Mouse (Mus musculus) embryonic facial prominence, embryonic 13.5 days (tissue): ENCODE measurements around the gene Olfr374. TPM values are rescaled to one million over a fixed set of nuclear protein-coding genes. Genes with fewer than 3 reads are reported as not detected.

ENCODE experiments used
- ATAC-seq: fragments of 200-750 bp; cut with Nextera tagmentation; 2 replicates; pipeline ENCODE4 v1.8.0; 2017; ENCODE audit warnings: low read depth; ENCODE audit not compliant: insufficient number of reproducible peaks, insufficient read depth, low FRiP score, low TSS enrichment
- H3K27ac ChIP-seq: fragments of 300-500 bp; sonication (generic); 2 replicates; pipeline ENCODE4 v1.5.1; 2015; ENCODE audit warnings: moderate library complexity, mild to moderate bottlenecking, inconsistent platforms
- H3K27me3 ChIP-seq: fragments of 300-500 bp; sonication (generic); 2 replicates; pipeline ENCODE4 v1.6.1; 2015; ENCODE audit warnings: mild to moderate bottlenecking, inconsistent platforms
- H3K36me3 ChIP-seq: fragments of 300-500 bp; sonication (generic); 2 replicates; pipeline ENCODE4 v1.6.1; 2015; ENCODE audit warnings: mild to moderate bottlenecking, inconsistent platforms
- H3K4me1 ChIP-seq: fragments of 300-500 bp; sonication (generic); 2 replicates; pipeline ENCODE4 v1.6.1; 2015; ENCODE audit warnings: inconsistent platforms
- H3K4me2 ChIP-seq: fragments of 300-500 bp; sonication (generic); 2 replicates; pipeline ENCODE4 v1.6.1; 2015; ENCODE audit warnings: moderate library complexity, mild to moderate bottlenecking, inconsistent platforms
- H3K4me3 ChIP-seq: fragments of 300-500 bp; sonication (generic); 2 replicates; pipeline ENCODE4 v1.5.1; 2015; ENCODE audit warnings: mild to moderate bottlenecking, inconsistent platforms
- H3K9ac ChIP-seq: fragments of 300-500 bp; sonication (generic); 2 replicates; pipeline ENCODE4 v1.6.1; 2015; ENCODE audit warnings: mild to moderate bottlenecking, inconsistent platforms
- H3K9me3 ChIP-seq: fragments of 300-500 bp; sonication (generic); 2 replicates; pipeline ENCODE4 v1.6.1; 2016; ENCODE audit warnings: inconsistent platforms
- WGBS: fragments of 180-500 bp; shearing (Covaris S2); methylation state at CpG from one replicate; pipeline ENCODE4 v1.1.7; 2015; ENCODE audit warnings: mixed read lengths; 5-methylcytosine and 5-hydroxymethylcytosine counted together
- polyA plus RNA-seq: library from polyadenylated mRNA; unstranded; fragments of >200 nt; fragmentation: Nextera tagmentation; extraction: Ambion mirVana; gene quantifications from 2 replicates; pipeline ENCODE4 v1.2.1, GENCODE M21; 2015

Olfr374 gene
- polyA plus RNA-seq, 1 experiment from 2014 or later: 0.03 TPM

GRCm38 (mm10) chr8:72136302-72136978 lies 29.6 kb downstream of the Olfr374 start:
- H3K27me3 ChIP-seq: no peaks in the 10 kb centered on the region
- peaks cover 23% of the 10 kb centered on the region for H3K4me1 ChIP-seq
- H3K4me2 ChIP-seq: peak overlapping the region; percentile 76
- H3K36me3 ChIP-seq: peaks cover 37% of the 10 kb centered on the region
- no peaks in the 10 kb centered on the region for H3K9me3 ChIP-seq
- peak; percentile 68 for ATAC-seq
- H3K27ac ChIP-seq: peak overlapping the region; percentile 100
- H3K4me3 ChIP-seq: peak overlapping the region; percentile 79
- peak overlapping the region; percentile 97 for H3K9ac ChIP-seq
- under 1% methylated on average over 18 of the region's 18 CpGs for WGBS

GRCm38 (mm10) chr8:72137431-72137830 lies 30.6 kb downstream of the Olfr374 start:
- ATAC-seq: no peak
- Histone ChIP-seq H3K4me3 (peak overlapping the region; percentile 79), H3K27ac (peak overlapping the region; percentile 100; the same call in 1 of the 2 replicates), H3K4me1 (peaks cover 23% of the 10 kb centered on the region), H3K27me3 (no peaks in the 10 kb centered on the region), H3K9ac (no peak overlapping the region), H3K9me3 (no peaks in the 10 kb centered on the region), H3K4me2 (peak overlapping the region; percentile 76), H3K36me3 (peaks cover 47% of the 10 kb centered on the region)
- WGBS: 81% methylated on average over 2 of the region's 2 CpGs

GRCm38 (mm10) chr8:72138456-72138855 lies 31.6 kb downstream of the Olfr374 start:
- H3K27ac ChIP-seq: no peak overlapping the region
- H3K36me3 ChIP-seq: peaks cover 58% of the 10 kb centered on the region
- H3K4me2 ChIP-seq: no peak overlapping the region
- H3K4me3 ChIP-seq: no peak overlapping the region
- no peaks in the 10 kb centered on the region for H3K9me3 ChIP-seq
- no peak overlapping the region for H3K9ac ChIP-seq
- H3K27me3 ChIP-seq: no peaks in the 10 kb centered on the region
- WGBS: 96% methylated on average over 5 of the region's 5 CpGs
- no peak for ATAC-seq
- H3K4me1 ChIP-seq: peaks cover 23% of the 10 kb centered on the region

DNA sequence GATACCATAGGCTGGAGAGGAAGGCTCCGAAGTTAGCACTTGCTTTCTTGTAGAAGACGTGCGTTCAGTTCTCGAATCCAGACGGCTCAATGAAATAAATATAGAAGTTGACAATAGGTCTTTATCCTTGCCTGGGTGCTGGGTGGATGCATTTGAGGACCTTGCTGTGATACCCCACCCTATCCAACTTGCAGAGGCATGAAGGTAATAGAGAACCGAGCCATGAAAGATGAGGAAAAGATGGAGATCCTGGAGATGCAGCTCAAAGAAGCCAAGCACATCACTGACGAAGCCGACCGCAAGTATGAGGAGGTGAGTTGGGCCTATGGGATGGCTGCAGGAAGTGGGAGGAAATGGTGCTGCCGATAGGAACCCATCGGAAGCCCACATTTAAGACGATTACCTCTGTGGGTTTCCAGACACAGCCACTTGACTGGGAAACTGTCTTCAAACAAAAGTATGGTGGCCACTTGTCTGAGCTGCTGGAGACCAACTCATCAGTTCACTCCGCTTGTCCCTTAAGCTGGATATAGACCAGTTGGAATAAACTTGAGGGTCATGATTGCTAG lies 36.5 kb downstream of the Olfr374 start:
- no peaks in the 10 kb centered on the region for H3K9me3 ChIP-seq
- ATAC-seq: no peak
- no peak overlapping the region for H3K9ac ChIP-seq
- 89% methylated on average over 13 of the region's 13 CpGs for WGBS
- no peak overlapping the region for H3K4me3 ChIP-seq
- peaks cover 95% of the 10 kb centered on the region for H3K36me3 ChIP-seq
- no peaks in the 10 kb centered on the region for H3K27me3 ChIP-seq
- no peak overlapping the region for H3K4me2 ChIP-seq
- peaks cover 5% of the 10 kb centered on the region for H3K4me1 ChIP-seq
- no peak overlapping the region for H3K27ac ChIP-seq

GRCm38 (mm10) chr8:72144345-72144975 lies 37.6 kb downstream of the Olfr374 start:
- WGBS: 78% methylated on average over 5 of the region's 5 CpGs
- ATAC-seq: no peak
- Histone ChIP-seq H3K4me3 (no peak overlapping the region), H3K9me3 (no peaks in the 10 kb centered on the region), H3K9ac (no peak overlapping the region), H3K4me1 (no peaks in the 10 kb centered on the region), H3K36me3 (peaks cover 93% of the 10 kb centered on the region), H3K27me3 (no peaks in the 10 kb centered on the region), H3K27ac (no peak overlapping the region), H3K4me2 (no peak overlapping the region)

DNA sequence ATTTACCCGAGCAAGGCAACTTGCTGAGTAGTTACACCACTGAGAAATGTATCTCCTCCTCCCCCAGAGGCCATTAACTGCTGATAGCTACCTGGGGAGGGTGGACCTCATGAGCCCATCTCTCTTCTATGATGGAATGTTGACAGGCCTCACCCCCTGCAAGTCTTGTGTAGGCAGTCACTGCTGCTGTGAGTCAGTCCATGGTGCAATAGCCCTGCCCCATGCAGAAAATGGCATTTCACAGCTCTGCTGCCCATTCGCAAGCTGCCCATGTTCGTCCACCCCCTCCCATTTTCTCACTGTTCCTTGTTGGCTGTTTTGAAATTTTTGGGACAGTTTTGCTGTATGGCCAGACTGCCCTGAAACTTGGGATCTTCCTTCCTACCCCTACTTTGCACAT lies 38.7 kb downstream of the Olfr374 start:
- 89% methylated on average over 3 of the region's 3 CpGs for WGBS
- H3K9ac ChIP-seq: no peak overlapping the region
- H3K4me1 ChIP-seq: no peaks in the 10 kb centered on the region
- no peaks in the 10 kb centered on the region for H3K27me3 ChIP-seq
- peaks cover 93% of the 10 kb centered on the region for H3K36me3 ChIP-seq
- no peak overlapping the region for H3K4me3 ChIP-seq
- no peaks in the 10 kb centered on the region for H3K9me3 ChIP-seq
- H3K27ac ChIP-seq: no peak overlapping the region
- ATAC-seq: no peak
- no peak overlapping the region for H3K4me2 ChIP-seq

DNA sequence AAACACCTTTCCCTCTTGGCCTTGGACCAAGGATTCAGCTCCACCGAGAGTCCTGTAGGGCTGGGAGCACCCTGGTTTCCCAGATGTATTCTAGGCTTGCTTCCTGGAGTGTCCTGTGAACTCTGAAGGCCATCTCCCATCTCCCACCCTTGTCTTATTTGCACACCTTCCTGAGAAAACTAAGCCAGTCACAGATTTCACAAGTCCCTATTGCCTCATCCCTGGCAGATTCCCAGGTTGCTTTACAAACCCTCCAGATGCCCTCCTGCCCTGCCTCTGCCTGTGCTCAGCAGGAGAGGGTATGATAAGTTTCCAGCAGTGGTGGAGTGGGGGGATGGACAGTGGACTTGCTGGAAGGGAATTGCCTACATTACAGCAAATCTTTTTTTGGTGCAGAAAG lies 39.2 kb downstream of the Olfr374 start:
- no peaks in the 10 kb centered on the region for H3K9me3 ChIP-seq
- 97% methylated on average over 1 of the region's 1 CpGs for WGBS
- H3K4me3 ChIP-seq: no peak overlapping the region
- H3K27me3 ChIP-seq: no peaks in the 10 kb centered on the region
- H3K36me3 ChIP-seq: peaks cover 94% of the 10 kb centered on the region
- ATAC-seq: no peak
- no peak overlapping the region for H3K27ac ChIP-seq
- no peak overlapping the region for H3K9ac ChIP-seq
- no peaks in the 10 kb centered on the region for H3K4me1 ChIP-seq
- no peak overlapping the region for H3K4me2 ChIP-seq

GRCm38 (mm10) chr8:72146556-72146955 lies 39.7 kb downstream of the Olfr374 start:
- Histone ChIP-seq H3K9me3 (no peaks in the 10 kb centered on the region), H3K4me1 (no peaks in the 10 kb centered on the region), H3K27ac (no peak overlapping the region), H3K4me2 (no peak overlapping the region), H3K9ac (no peak overlapping the region), H3K27me3 (no peaks in the 10 kb centered on the region), H3K4me3 (no peak overlapping the region), H3K36me3 (peaks cover 94% of the 10 kb centered on the region)
- 82% methylated on average over 3 of the region's 3 CpGs for WGBS
- no peak for ATAC-seq

GRCm38 (mm10) chr8:72147266-72147665 lies 40.4 kb downstream of the Olfr374 start:
- ATAC-seq: no peak
- peaks cover 94% of the 10 kb centered on the region for H3K36me3 ChIP-seq
- WGBS: 86% methylated on average over 2 of the region's 2 CpGs

DNA sequence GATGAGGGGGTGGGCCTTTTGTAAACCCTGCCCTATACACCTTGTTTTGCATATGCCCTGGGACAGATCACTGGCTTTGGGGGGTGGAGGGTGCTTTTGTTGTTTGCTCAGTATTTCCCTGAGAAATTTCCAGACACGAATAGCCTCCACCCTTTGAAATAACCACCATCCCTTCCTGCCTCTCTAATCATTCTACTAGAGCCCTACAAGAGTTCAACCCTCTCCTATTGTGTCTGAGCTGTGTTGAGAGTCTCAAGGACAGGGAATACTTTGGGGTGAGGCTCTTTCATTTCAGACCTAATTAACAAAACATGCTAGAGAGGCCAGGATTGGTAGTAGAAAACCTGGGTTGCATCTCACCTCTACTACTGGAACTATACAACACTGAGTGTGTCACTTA lies 42.2 kb downstream of the Olfr374 start:
- no peak overlapping the region for H3K27ac ChIP-seq
- H3K4me3 ChIP-seq: no peak overlapping the region
- WGBS: 91% methylated on average over 1 of the region's 1 CpGs
- H3K9me3 ChIP-seq: no peaks in the 10 kb centered on the region
- no peak overlapping the region for H3K9ac ChIP-seq
- H3K27me3 ChIP-seq: no peaks in the 10 kb centered on the region
- H3K4me1 ChIP-seq: no peaks in the 10 kb centered on the region
- peaks cover 90% of the 10 kb centered on the region for H3K36me3 ChIP-seq
- no peak overlapping the region for H3K4me2 ChIP-seq
- no peak for ATAC-seq

More at GRCm38 (mm10) chr8:72147266-72147665, 40.4 kb downstream of the Olfr374 start:
- Histone ChIP-seq H3K4me2 (no peak overlapping the region), H3K9me3 (no peaks in the 10 kb centered on the region), H3K4me3 (no peak overlapping the region), H3K27ac (no peak overlapping the region), H3K9ac (no peak overlapping the region), H3K4me1 (no peaks in the 10 kb centered on the region), H3K27me3 (no peaks in the 10 kb centered on the region)

- Histone ChIP-seq H3K9ac (no peak overlapping the region), H3K4me2 (no peak overlapping the region), H3K36me3 (peaks cover 68% of the 10 kb centered on the region), H3K4me3 (no peak overlapping the region), H3K27ac (no peak overlapping the region), H3K27me3 (no peaks in the 10 kb centered on the region), H3K9me3 (no peaks in the 10 kb centered on the region), H3K4me1 (no peaks in the 10 kb centered on the region)
- ATAC-seq: no peak
- 83% methylated on average over 3 of the region's 3 CpGs for WGBS
Observed at GRCm38 (mm10) chr8:72151418-72152078, 44.7 kb downstream of the Olfr374 start.
